Mouse (Mus musculus) MEL (cell line): ENCODE data around the gene Eng.

Source experiments
- CTCF ChIP-seq, 3 experiments: IDR thresholded peaks in 2 of 3; conservative IDR thresholded peaks in 1 of 3; 2 replicates each; pipeline ENCODE4 v1.5.1; 2011 to 2012; ENCODE audit warnings: low read length in 3 of 3, low read depth in 2 of 3, mild to moderate bottlenecking in 2 of 3, improper control_type of control experiment in 1 of 3, inconsistent platforms in 1 of 3, mixed read lengths in 1 of 3, moderate library complexity in 1 of 3; ENCODE audit not compliant: control insufficient read depth in 1 of 3, insufficient read depth in 1 of 3, poor library complexity in 1 of 3, severe bottlenecking in 1 of 3
- HCFC1 ChIP-seq: IDR thresholded peaks from 2 replicates; pipeline ENCODE4 v1.6.1; 2012; ENCODE audit warnings: low read depth, mild to moderate bottlenecking, inconsistent platforms, low read length, improper control_type of control experiment, moderate library complexity
- POLR2A ChIP-seq, 2 experiments: IDR thresholded peaks; 2 replicates each; pipeline ENCODE4 v1.6.1; 2011 to 2012; ENCODE audit warnings: low read length in 2 of 2, mild to moderate bottlenecking in 2 of 2, control low read depth in 1 of 2, improper control_type of control experiment in 1 of 2, low read depth in 1 of 2, moderate library complexity in 1 of 2; ENCODE audit not compliant: control insufficient read depth in 1 of 2, insufficient read depth in 1 of 2, poor library complexity in 1 of 2
- POLR2AphosphoS2 ChIP-seq: IDR thresholded peaks from 2 replicates; pipeline ENCODE4 v1.6.1; 2011; ENCODE audit warnings: low read length, improper control_type of control experiment
- SIN3A ChIP-seq: IDR thresholded peaks from 2 replicates; pipeline ENCODE4 v1.6.1; 2012; ENCODE audit warnings: low read length, improper control_type of control experiment, inconsistent platforms
- TAL1 ChIP-seq: IDR thresholded peaks from 2 replicates; pipeline ENCODE4 v1.6.1; 2012; ENCODE audit warnings: mild to moderate bottlenecking, inconsistent platforms, low read length, moderate library complexity, mixed read lengths
- UBTF ChIP-seq: IDR thresholded peaks from 2 replicates; pipeline ENCODE4 v1.6.1; 2012; ENCODE audit warnings: low read depth, mild to moderate bottlenecking, inconsistent platforms, low read length, improper control_type of control experiment, moderate library complexity, borderline replicate concordance; ENCODE audit not compliant: insufficient read depth

- no peak for TF ChIP-seq CTCF (IDR thresholded peaks at IDR 0.05 in 2 of 3, conservative IDR thresholded peaks at IDR 0.05 in 1 of 3; ENCODE audit: control insufficient read depth in 1 of 3, insufficient read depth in 1 of 3, low read depth in 2 of 3, low read length in 3 of 3, poor library complexity in 1 of 3, severe bottlenecking in 1 of 3)
- no peak for TF ChIP-seq TAL1
- TF ChIP-seq POLR2AphosphoS2, result no peak
- no peak for TF ChIP-seq SIN3A
- TF ChIP-seq UBTF, result no peak
- TF ChIP-seq POLR2A (IDR thresholded peaks at IDR 0.05; ENCODE audit: control insufficient read depth in 1 of 2, insufficient read depth in 1 of 2, low read depth in 1 of 2, low read length in 2 of 2, poor library complexity in 1 of 2), result no peak
- no peak for TF ChIP-seq HCFC1
These were observed 54.8 kb downstream of the Eng start for GRCm38 (mm10) chr2:32700966-32701743.
